Mouse (Mus musculus): Measurements from ENCODE around the gene Esyt1.

Gene Esyt1

DNA sequence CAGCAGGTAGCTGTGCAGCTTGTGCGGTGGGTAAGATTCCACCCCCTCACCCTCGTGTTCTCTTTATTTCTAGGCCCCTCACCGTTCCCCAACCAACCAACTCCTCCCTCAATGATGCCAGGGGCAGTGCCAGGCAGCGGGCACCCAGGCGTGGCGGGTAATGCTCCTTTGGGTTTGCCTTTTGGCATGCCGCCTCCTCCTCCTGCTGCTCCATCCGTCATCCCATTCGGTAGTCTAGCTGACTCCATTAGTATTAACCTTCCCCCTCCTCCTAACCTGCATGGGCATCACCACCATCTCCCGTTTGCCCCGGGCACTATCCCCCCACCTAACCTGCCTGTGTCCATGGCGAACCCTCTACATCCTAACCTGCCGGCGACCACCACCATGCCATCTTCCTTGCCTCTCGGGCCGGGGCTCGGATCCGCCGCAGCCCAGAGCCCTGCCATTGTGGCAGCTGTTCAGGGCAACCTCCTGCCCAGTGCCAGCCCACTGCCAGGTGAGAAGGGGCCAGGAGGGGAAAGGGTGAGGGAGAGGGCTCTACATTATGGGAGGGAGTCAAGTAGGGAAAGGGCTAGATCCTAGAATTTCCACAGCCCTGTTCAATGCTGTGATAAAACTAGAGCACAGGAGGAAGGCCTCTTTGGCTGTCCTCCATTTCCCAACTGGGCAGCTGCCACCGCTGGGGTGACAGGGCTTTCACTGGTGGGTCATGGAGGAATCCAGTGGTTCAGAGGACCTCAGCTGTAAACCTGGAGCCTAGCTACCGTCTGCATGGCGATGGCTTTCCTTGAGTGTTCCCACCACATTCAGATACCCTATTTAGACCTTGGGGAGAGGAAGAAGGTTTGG is 37.6 kb downstream of the Esyt1 start:
- DNase-seq (ENCODE audit: low read depth): no peak

DNA sequence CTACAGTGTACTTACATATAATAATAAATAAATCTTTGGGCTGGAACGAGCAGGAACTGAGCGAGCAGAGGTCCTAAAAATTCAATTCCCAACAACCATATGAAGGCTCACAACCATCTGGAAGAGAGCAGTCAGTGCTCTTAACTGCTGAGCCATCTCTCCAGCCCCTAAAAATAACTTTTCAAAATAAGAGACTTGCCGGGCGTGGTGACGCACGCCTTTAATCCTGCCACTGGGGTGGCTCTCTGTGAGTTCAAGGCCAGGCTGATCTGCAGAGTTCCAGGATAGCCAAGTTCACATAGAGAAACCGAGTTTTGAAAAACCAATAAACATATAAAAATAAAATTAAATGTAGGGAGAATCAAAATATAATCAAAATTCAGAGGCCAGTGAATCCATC is 39.3 kb downstream of the Esyt1 start:
- DNase-seq (ENCODE audit: low read depth): no peak

DNA sequence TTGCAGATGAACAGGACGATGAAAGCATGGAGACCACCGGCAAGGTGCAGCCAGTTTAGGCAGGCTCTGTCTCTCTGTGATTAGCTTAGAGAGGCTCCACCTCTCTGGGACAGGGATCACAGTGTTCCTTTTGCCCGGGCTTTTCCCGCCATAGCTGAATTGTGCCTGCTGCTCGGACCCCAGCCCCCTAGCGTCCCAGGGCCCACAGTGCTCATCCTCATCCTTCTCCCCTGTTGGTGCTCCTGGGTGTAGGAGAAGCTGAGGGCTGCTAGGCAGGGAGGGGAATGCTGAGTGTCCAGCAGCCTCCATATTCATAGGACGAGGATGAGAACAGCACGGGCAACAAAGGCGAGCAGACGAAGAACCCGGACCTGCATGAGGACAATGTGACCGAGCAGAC is 51.3 kb downstream of the Esyt1 start:
- no peak for DNase-seq (ENCODE audit: low read depth)

DNA sequence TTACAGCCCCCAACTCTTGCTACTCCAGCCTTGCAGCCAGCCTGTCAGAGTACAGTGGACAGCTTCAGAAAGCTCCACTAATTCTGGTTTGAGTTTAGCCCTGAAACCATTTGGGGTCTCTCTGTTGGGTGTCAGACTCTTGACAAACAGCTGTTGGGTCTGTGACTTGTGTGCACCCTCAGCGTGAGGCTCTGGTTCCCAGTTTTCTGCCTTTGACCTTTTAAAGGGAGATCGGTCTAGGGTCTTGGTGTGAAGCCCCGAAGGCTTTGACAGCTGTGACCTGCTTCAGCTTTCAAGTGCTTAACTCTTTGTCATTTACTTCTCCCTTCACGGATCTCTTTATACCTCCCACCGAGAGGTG is 65.4 kb downstream of the Esyt1 start:
- DNase-seq (ENCODE audit: low read depth): no peak
